Mouse (Mus musculus) neural tube, embryonic 15.5 days (tissue): ENCODE measurements around the gene Zscan20. TPM values are rescaled to one million over a fixed set of nuclear protein-coding genes. Genes with fewer than 3 reads are reported as not detected.
"Not testable (repeated sequence)": the region's sequence is repeated elsewhere in the genome, so short reads cannot be mapped to it uniquely, and the experiment has no call there.

Experiments used
- ATAC-seq: fragments of 200-750 bp; cut with Nextera tagmentation; 2 replicates; pipeline ENCODE4 v1.8.0; 2017; ENCODE audit warnings: mild to moderate bottlenecking, moderate TSS enrichment, moderate library complexity; ENCODE audit not compliant: low FRiP score
- H3K27ac ChIP-seq: fragments of 300-500 bp; sonication (generic); replicated peaks from 2 replicates; pipeline ENCODE4 v1.5.1; 2015; ENCODE audit warnings: mild to moderate bottlenecking, inconsistent platforms
- H3K27me3 ChIP-seq: fragments of 300-500 bp; sonication (generic); replicated peaks from 2 replicates; pipeline ENCODE4 v1.6.1; 2015; ENCODE audit warnings: inconsistent platforms
- H3K36me3 ChIP-seq: fragments of 300-500 bp; sonication (generic); 2 replicates; pipeline ENCODE4 v1.6.1; 2015; ENCODE audit warnings: inconsistent platforms
- H3K4me1 ChIP-seq: fragments of 300-500 bp; sonication (generic); 2 replicates; pipeline ENCODE4 v1.6.1; 2015; ENCODE audit warnings: inconsistent platforms
- H3K4me2 ChIP-seq: fragments of 300-500 bp; sonication (generic); 2 replicates; pipeline ENCODE4 v1.6.1; 2015; ENCODE audit warnings: inconsistent platforms, mild to moderate bottlenecking, moderate library complexity
- H3K4me3 ChIP-seq: fragments of 300-500 bp; sonication (generic); replicated peaks from 2 replicates; pipeline ENCODE4 v1.5.1; 2015; ENCODE audit warnings: mild to moderate bottlenecking, inconsistent platforms
- H3K9ac ChIP-seq: fragments of 300-500 bp; sonication (generic); replicated peaks from 2 replicates; pipeline ENCODE4 v1.6.1; 2015; ENCODE audit warnings: mild to moderate bottlenecking, inconsistent platforms
- H3K9me3 ChIP-seq: fragments of 300-500 bp; sonication (generic); replicated peaks from 2 replicates; pipeline ENCODE4 v1.6.1; 2016; ENCODE audit warnings: inconsistent platforms
- WGBS: fragments of 180-500 bp; shearing (Covaris S2); methylation state at CpG from one replicate; pipeline ENCODE4 v1.1.7; 2015; ENCODE audit warnings: mixed read lengths; 5-methylcytosine and 5-hydroxymethylcytosine counted together
- polyA plus RNA-seq: library from polyadenylated mRNA; unstranded; fragments of >200 nt; fragmentation: Nextera tagmentation; extraction: Ambion mirVana; gene quantifications from 2 replicates; pipeline ENCODE4 v1.2.1, GENCODE M21; 2015

Gene Zscan20
- polyA plus RNA-seq, 1 experiment from 2014 or later, result 4.3 TPM

DNA sequence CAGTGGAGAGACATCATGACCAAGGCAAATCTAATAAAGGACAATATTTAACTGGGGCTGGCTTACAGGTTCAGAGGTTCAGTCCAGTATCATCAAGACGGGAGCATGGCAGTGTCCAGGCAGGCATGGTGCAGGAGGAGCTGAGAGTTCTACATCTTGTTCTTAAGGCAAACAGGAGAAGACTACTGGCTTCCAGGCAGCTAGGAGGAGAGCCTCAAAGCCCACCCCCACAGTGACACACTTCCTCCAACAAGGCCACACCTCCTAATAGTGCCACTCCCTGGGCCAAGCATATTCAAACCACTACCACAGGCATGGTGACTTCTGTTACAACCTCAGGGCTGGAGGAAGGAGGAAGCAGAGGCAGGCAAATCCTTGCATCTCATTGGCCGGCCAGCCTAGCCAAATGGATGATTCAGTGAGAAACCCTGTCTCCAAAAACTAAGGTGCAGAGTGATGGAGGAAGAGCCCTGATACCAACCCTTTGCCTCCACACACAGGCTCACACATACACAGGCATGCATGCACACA is 65.9 kb downstream of the Zscan20 start:
- 90% methylated on average over 2 of the region's 2 CpGs for WGBS
- H3K4me2 ChIP-seq, H3K27ac ChIP-seq, ATAC-seq, H3K9ac ChIP-seq, H3K4me1 ChIP-seq, H3K4me3 ChIP-seq, H3K27me3 ChIP-seq, H3K9me3 ChIP-seq: not testable (repeated sequence)
- peaks cover 54% of the 10 kb centered on the region for H3K36me3 ChIP-seq

DNA sequence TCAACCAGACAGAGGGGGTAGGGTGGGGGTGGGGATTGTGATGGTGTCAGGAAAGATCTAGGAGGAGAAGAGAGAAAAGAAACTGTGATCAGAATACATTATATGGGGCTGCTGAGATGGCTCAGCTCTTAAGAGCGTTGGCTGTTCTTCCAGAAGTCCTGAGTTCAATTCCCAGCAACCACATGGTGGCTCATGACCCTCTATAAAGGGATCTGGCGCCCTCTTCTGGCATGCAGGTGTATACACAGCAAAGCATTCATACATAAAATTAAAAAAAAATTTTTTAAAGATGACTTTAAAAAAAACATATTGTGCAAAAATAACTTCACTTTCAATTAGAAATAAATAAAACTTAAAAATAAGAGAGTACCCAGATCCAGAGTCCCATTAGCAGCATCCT is 66.5 kb downstream of the Zscan20 start:
- Histone ChIP-seq H3K4me2 (no peak overlapping the region), H3K4me1 (no peaks in the 10 kb centered on the region), H3K36me3 (peaks cover 51% of the 10 kb centered on the region), H3K9me3 (no peaks in the 10 kb centered on the region), H3K27me3 (no peaks in the 10 kb centered on the region), H3K4me3 (no peak overlapping the region), H3K9ac (no peak overlapping the region), H3K27ac (no peak overlapping the region)
- 28% methylated on average over 2 of the region's 2 CpGs for WGBS
- no peak for ATAC-seq

Other genes with a start within 250 kb of the Zscan20 start
- 2.0 and 3.0 TPM in 2 replicates for gene Tlr12, start 8.5 kb upstream of the Zscan20 start, polyA plus RNA-seq
- 47.6 and 54.5 TPM in 2 replicates for gene Phc2, start 44.6 kb upstream of the Zscan20 start, polyA plus RNA-seq
- gene A3galt2, start 145.3 kb upstream of the Zscan20 start, polyA plus RNA-seq, result 0.34 and 0.41 TPM in 2 replicates
- gene Zfp362, start 195.9 kb upstream of the Zscan20 start, polyA plus RNA-seq, result 29.3 and 33.6 TPM in 2 replicates